Mouse (Mus musculus): Measurements from ENCODE around the gene Dnajc5.

The Dnajc5 gene

GRCm38 (mm10) chr2:181573961-181574360, 53.7 kb downstream of the Dnajc5 start:
- no peak for DNase-seq

- no peak for DNase-seq
Observed at GRCm38 (mm10) chr2:181574921-181575545, 54.7 kb downstream of the Dnajc5 start.

- DNase-seq = no peak
Observed at GRCm38 (mm10) chr2:181576613-181577012, 56.3 kb downstream of the Dnajc5 start.

- DNase-seq = no peak
Observed at GRCm38 (mm10) chr2:181577126-181577525, 56.8 kb downstream of the Dnajc5 start.

- no peak for DNase-seq
Observed at GRCm38 (mm10) chr2:181577981-181578581, 57.8 kb downstream of the Dnajc5 start.

- no peak for DNase-seq
Observed at GRCm38 (mm10) chr2:181578790-181579618, 58.7 kb downstream of the Dnajc5 start.

- DNase-seq = no peak
Observed at GRCm38 (mm10) chr2:181579681-181580080, 59.4 kb downstream of the Dnajc5 start.

GRCm38 (mm10) chr2:181580131-181580772, 60.0 kb downstream of the Dnajc5 start:
- no peak for DNase-seq

- DNase-seq = peak; percentile 91
Observed at GRCm38 (mm10) chr2:181581016-181581401, 60.7 kb downstream of the Dnajc5 start.

- peak; percentile 90 for DNase-seq
Observed at GRCm38 (mm10) chr2:181581402-181582120, 61.3 kb downstream of the Dnajc5 start.

- DNase-seq = no peak
Observed at GRCm38 (mm10) chr2:181582358-181582757, 62.1 kb downstream of the Dnajc5 start.

GRCm38 (mm10) chr2:181582939-181583338, 62.7 kb downstream of the Dnajc5 start:
- DNase-seq = no peak

- no peak for DNase-seq
Observed at GRCm38 (mm10) chr2:181583460-181584257, 63.4 kb downstream of the Dnajc5 start.

- no peak for DNase-seq
Observed at GRCm38 (mm10) chr2:181584411-181584942, 64.2 kb downstream of the Dnajc5 start, which contains the start of gene Uckl1. Uckl1 (minus strand) TSS chr2:181584892.

- DNase-seq = no peak
Observed at GRCm38 (mm10) chr2:181585506-181585905, 65.2 kb downstream of the Dnajc5 start.

GRCm38 (mm10) chr2:181586124-181586523, 65.8 kb downstream of the Dnajc5 start:
- DNase-seq = no peak

GRCm38 (mm10) chr2:181587796-181588195, 67.5 kb downstream of the Dnajc5 start:
- no peak for DNase-seq

- DNase-seq = no peak
Observed at GRCm38 (mm10) chr2:181588229-181588780, 68.0 kb downstream of the Dnajc5 start.

- no peak for DNase-seq
Observed at GRCm38 (mm10) chr2:181589011-181589731, 68.9 kb downstream of the Dnajc5 start.

GRCm38 (mm10) chr2:181589732-181590105, 69.4 kb downstream of the Dnajc5 start:
- no peak for DNase-seq

Measured in embryo, embryonic 11 days (tissue).